Mouse (Mus musculus): Measurements from ENCODE around the gene Rbak. TPM values are rescaled to one million over a fixed set of nuclear protein-coding genes. Genes with fewer than 3 reads are reported as not detected.
A peak's percentile ranks its signal among the peaks of the same experiment; 100 is the strongest.

Gene Rbak
- total RNA-seq, 1 experiment, result 11.5 TPM

DNA sequence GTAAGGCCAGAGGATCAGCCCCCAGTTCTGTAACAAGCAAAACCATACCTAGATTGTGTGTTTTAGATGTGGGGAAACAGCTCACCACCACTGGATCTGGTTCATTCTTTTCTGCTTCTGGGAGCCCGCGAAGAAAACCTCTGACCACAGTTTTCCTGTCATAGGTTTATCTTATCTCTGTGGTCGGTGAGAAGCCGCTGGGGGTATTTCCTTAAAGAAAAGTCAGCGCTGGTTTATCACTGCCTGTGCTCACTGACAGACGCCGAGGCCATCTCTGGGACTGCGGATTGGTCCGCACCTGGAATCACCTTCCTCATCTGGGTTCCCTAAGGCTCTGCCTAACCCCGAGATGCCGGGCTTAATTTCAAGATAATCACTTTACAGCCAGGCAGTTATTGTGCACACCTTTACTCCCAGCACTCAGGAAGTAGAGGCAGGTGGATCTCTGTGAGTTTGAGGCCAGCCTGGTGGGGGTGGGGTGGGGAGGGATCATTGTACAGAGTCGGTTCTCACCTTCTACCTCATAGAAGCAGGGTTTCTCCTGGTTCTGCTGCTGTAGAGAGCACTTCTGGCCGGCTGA, 47.5 kb downstream of the Rbak start:
- Histone ChIP-seq H3K9me3 (ENCODE audit: control insufficient read depth, insufficient read depth, low read depth, low read length) (peaks cover 8% of the 10 kb centered on the region; the same call in 1 of the 2 replicates), H3K4me1 (ENCODE audit: control insufficient read depth in 2 of 2, insufficient read depth in 2 of 2, low read length in 2 of 2, poor library complexity in 1 of 2) (peaks cover 0 to 3% of the 10 kb centered on the region in 2 experiments; a peak in 1 of 4 replicates), H3K4me3 (ENCODE audit: insufficient read depth in 1 of 2, low read depth in 1 of 2, low read length in 2 of 2, poor library complexity in 1 of 2, severe bottlenecking in 1 of 2) (no peak overlapping the region), H3K9ac (ENCODE audit: insufficient read depth, low read depth, low read length, poor library complexity, severe bottlenecking) (no peak overlapping the region; the same call in 1 of the 2 replicates), H3K36me3 (ENCODE audit: control insufficient read depth, insufficient read depth, low read length, poor library complexity, severe bottlenecking) (no peaks in the 10 kb centered on the region; the same call in 1 of the 2 replicates), H3K27ac (ENCODE audit: insufficient read depth, low read depth, low read length, poor library complexity, severe bottlenecking) (peak overlapping the region; percentile 34; the same call in 1 of the 2 replicates)
- DNase-seq (ENCODE audit: low read depth, low spot score), result no peak
- TF ChIP-seq ZNF384 (IDR thresholded peaks at IDR 0.05; ENCODE audit: low read depth, low read length) (no peak), ZC3H11A (IDR thresholded peaks at IDR 0.05; ENCODE audit: borderline replicate concordance, low read depth, low read length) (no peak), CHD2 (IDR thresholded peaks at IDR 0.05; ENCODE audit: low read depth, low read length) (no peak), MAFK (IDR thresholded peaks at IDR 0.05; ENCODE audit: insufficient read depth, low read depth, low read length) (no peak), HCFC1 (IDR thresholded peaks at IDR 0.05; ENCODE audit: borderline replicate concordance, insufficient read depth, low read length) (no peak)
- in situ Hi-C loops (cut with MboI; ENCODE audit: low sequenced_read_pairs in 2 of 2, unreplicated experiment in 2 of 2), result no loop called here

DNA sequence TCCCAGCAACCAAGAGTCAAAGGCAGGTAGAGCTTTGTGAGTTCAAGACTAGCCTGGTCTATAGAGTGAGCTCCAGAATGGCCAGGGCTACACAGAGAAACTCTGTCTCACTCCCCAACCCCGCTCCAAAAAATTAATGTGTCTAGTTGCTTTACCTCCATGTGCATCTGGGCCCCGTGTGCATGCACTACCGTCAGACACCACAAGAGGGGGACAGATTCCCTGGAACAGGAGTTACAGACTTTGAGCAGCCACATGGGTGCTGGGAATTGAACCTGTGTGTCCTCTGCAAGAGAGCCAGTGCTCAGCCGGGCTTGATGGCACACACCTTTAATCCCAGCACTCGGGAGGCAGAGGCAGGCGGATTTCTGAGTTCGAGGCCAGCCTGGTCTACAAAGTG, 50.2 kb downstream of the Rbak start:
- Histone ChIP-seq H3K36me3 (ENCODE audit: control insufficient read depth, insufficient read depth, low read length, poor library complexity, severe bottlenecking) (no peaks in the 10 kb centered on the region; the same call in 1 of the 2 replicates), H3K27ac (ENCODE audit: insufficient read depth, low read depth, low read length, poor library complexity, severe bottlenecking) (no peak overlapping the region), H3K4me1 (ENCODE audit: control insufficient read depth in 2 of 2, insufficient read depth in 2 of 2, low read length in 2 of 2, poor library complexity in 1 of 2) (peaks cover 0 to 2% of the 10 kb centered on the region in 2 experiments; a peak in 1 of 4 replicates), H3K4me3 (ENCODE audit: insufficient read depth in 1 of 2, low read depth in 1 of 2, low read length in 2 of 2, poor library complexity in 1 of 2, severe bottlenecking in 1 of 2) (no peak overlapping the region), H3K9me3 (ENCODE audit: control insufficient read depth, insufficient read depth, low read depth, low read length) (peaks cover 8% of the 10 kb centered on the region; the same call in 1 of the 2 replicates), H3K9ac (ENCODE audit: insufficient read depth, low read depth, low read length, poor library complexity, severe bottlenecking) (no peak overlapping the region)
- in situ Hi-C loops (cut with MboI; ENCODE audit: low sequenced_read_pairs in 2 of 2, unreplicated experiment in 2 of 2), result no loop called here
- no peak for DNase-seq (ENCODE audit: low read depth, low spot score)
- no peak for TF ChIP-seq ZC3H11A (IDR thresholded peaks at IDR 0.05; ENCODE audit: borderline replicate concordance, low read depth, low read length)
- no peak for TF ChIP-seq HCFC1 (IDR thresholded peaks at IDR 0.05; ENCODE audit: borderline replicate concordance, insufficient read depth, low read length)
- no peak for TF ChIP-seq MAFK (IDR thresholded peaks at IDR 0.05; ENCODE audit: insufficient read depth, low read depth, low read length)
- no peak for TF ChIP-seq CHD2 (IDR thresholded peaks at IDR 0.05; ENCODE audit: low read depth, low read length)
- TF ChIP-seq ZNF384 (IDR thresholded peaks at IDR 0.05; ENCODE audit: low read depth, low read length), result no peak

DNA sequence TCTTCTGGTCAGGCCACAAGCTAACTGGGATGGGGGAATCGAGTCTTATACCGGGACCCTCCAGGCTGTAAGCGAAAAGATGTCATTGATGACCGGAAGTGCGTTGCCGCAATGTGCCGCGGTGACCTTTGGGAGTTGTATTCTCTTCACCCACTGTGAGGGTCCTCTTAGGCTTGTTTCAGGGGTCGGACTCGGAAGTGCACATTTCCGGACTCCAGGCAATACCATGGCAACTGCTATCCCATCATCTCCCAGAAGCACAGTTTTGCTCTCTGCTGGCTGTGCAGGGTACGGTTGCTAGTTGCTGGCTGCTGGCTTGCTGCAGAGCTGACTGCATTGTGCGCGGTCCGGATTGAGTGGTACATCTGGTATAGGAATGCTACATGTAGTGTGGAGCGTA, 51.5 kb downstream of the Rbak start:
- TF ChIP-seq ZNF384 (IDR thresholded peaks at IDR 0.05; ENCODE audit: low read depth, low read length) (no peak), ZC3H11A (IDR thresholded peaks at IDR 0.05; ENCODE audit: borderline replicate concordance, low read depth, low read length) (no peak), CHD2 (IDR thresholded peaks at IDR 0.05; ENCODE audit: low read depth, low read length) (no peak), HCFC1 (IDR thresholded peaks at IDR 0.05; ENCODE audit: borderline replicate concordance, insufficient read depth, low read length) (peak; percentile 51; the same call in 1 of the 2 replicates), MAFK (IDR thresholded peaks at IDR 0.05; ENCODE audit: insufficient read depth, low read depth, low read length) (no peak)
- in situ Hi-C loops (cut with MboI; ENCODE audit: low sequenced_read_pairs in 2 of 2, unreplicated experiment in 2 of 2), result no loop called here
- no peak overlapping the region; the same call in 1 of the 2 replicates for H3K9ac ChIP-seq (ENCODE audit: insufficient read depth, low read depth, low read length, poor library complexity, severe bottlenecking)

DNA sequence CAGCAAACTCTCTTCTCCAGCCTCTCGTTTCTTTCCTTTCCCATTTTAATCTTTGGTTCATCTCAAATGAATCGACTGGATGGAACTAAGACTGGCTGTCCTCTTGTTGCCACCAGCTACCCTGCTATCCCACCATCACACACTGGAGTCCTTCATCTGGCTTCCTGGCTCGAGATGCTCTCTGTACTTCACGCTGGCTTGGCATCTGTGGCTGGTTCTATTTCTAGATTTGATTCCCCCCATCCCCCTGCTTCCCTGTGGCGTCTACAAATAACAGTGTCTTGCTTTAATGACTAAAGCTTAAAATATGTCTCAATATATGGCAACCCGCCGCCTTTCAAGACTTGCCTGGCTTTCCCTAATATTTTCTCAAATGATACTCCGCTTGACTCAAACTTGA, 52.7 kb downstream of the Rbak start:
- H3K36me3 ChIP-seq (ENCODE audit: control insufficient read depth, insufficient read depth, low read length, poor library complexity, severe bottlenecking), result no peaks in the 10 kb centered on the region; the same call in 1 of the 2 replicates
- in situ Hi-C loops (cut with MboI; ENCODE audit: low sequenced_read_pairs in 2 of 2, unreplicated experiment in 2 of 2), result no loop called here
- H3K9ac ChIP-seq (ENCODE audit: insufficient read depth, low read depth, low read length, poor library complexity, severe bottlenecking), result no peak overlapping the region
- TF ChIP-seq CHD2 (IDR thresholded peaks at IDR 0.05; ENCODE audit: low read depth, low read length) (no peak), HCFC1 (IDR thresholded peaks at IDR 0.05; ENCODE audit: borderline replicate concordance, insufficient read depth, low read length) (no peak), ZNF384 (IDR thresholded peaks at IDR 0.05; ENCODE audit: low read depth, low read length) (no peak), MAFK (IDR thresholded peaks at IDR 0.05; ENCODE audit: insufficient read depth, low read depth, low read length) (no peak), ZC3H11A (IDR thresholded peaks at IDR 0.05; ENCODE audit: borderline replicate concordance, low read depth, low read length) (no peak)
- H3K4me1 ChIP-seq (ENCODE audit: control insufficient read depth in 2 of 2, insufficient read depth in 2 of 2, low read length in 2 of 2, poor library complexity in 1 of 2), result peaks cover 0 to 18% of the 10 kb centered on the region in 2 experiments; a peak in 2 of 4 replicates
- peaks cover 5% of the 10 kb centered on the region; the same call in 1 of the 2 replicates for H3K9me3 ChIP-seq (ENCODE audit: control insufficient read depth, insufficient read depth, low read depth, low read length)
- no peak for DNase-seq (ENCODE audit: low read depth, low spot score)
- no peak overlapping the region for H3K4me3 ChIP-seq (ENCODE audit: insufficient read depth in 1 of 2, low read depth in 1 of 2, low read length in 2 of 2, poor library complexity in 1 of 2, severe bottlenecking in 1 of 2)
- H3K27ac ChIP-seq (ENCODE audit: insufficient read depth, low read depth, low read length, poor library complexity, severe bottlenecking), result no peak overlapping the region

More for the DNA sequence above, 51.5 kb downstream of the Rbak start:
- DNase-seq (ENCODE audit: low read depth, low spot score), result no peak
- Histone ChIP-seq H3K27ac (ENCODE audit: insufficient read depth, low read depth, low read length, poor library complexity, severe bottlenecking) (no peak overlapping the region), H3K9me3 (ENCODE audit: control insufficient read depth, insufficient read depth, low read depth, low read length) (peaks cover 5% of the 10 kb centered on the region; the same call in 1 of the 2 replicates), H3K4me3 (ENCODE audit: insufficient read depth in 1 of 2, low read depth in 1 of 2, low read length in 2 of 2, poor library complexity in 1 of 2, severe bottlenecking in 1 of 2) (peak overlapping the region in 1 of 2 experiments; percentile 34; a peak in 1 of 4 replicates), H3K36me3 (ENCODE audit: control insufficient read depth, insufficient read depth, low read length, poor library complexity, severe bottlenecking) (no peaks in the 10 kb centered on the region; the same call in 1 of the 2 replicates), H3K4me1 (ENCODE audit: control insufficient read depth in 2 of 2, insufficient read depth in 2 of 2, low read length in 2 of 2, poor library complexity in 1 of 2) (peaks cover 0 to 12% of the 10 kb centered on the region in 2 experiments; a peak in 1 of 4 replicates)

Measured in ES-E14 (cell line).